Mouse (Mus musculus) stomach, postnatal 0 days (tissue): ENCODE measurements around the gene Pde4b.

Experiments
- CTCF ChIP-seq: IDR thresholded peaks from 2 replicates; pipeline ENCODE4 v1.5.1; 2016; ENCODE audit warnings: antibody characterized with exemption, low read depth, mild to moderate bottlenecking, moderate library complexity
- EP300 ChIP-seq: optimal IDR thresholded peaks from 2 replicates; pipeline ENCODE3; 2016; ENCODE audit warnings: antibody characterized with exemption

DNA sequence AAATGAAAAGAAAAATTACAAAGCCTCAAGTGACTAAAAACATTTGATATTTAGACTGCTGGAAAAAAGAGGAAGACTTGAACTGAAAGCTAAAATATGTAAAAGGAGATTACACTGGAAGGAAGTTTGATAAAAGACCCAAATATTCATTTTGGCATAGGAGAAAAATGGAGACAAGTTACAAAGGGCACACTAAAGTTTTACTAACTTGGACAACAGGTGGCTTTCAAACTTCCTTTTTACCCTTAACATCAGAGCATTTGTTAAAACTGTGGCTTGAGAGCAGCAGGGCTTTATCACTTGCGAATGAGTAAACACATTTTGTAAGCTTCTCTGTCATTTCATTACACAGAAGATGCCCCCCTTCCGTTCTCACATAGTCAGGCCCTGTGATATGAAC, 492.4 kb downstream of the Pde4b start:
- no peak for TF ChIP-seq CTCF
- no peak for TF ChIP-seq EP300
